9 mouse cellular contexts compared by ENCODE assay signal in the genomic region with DNA sequence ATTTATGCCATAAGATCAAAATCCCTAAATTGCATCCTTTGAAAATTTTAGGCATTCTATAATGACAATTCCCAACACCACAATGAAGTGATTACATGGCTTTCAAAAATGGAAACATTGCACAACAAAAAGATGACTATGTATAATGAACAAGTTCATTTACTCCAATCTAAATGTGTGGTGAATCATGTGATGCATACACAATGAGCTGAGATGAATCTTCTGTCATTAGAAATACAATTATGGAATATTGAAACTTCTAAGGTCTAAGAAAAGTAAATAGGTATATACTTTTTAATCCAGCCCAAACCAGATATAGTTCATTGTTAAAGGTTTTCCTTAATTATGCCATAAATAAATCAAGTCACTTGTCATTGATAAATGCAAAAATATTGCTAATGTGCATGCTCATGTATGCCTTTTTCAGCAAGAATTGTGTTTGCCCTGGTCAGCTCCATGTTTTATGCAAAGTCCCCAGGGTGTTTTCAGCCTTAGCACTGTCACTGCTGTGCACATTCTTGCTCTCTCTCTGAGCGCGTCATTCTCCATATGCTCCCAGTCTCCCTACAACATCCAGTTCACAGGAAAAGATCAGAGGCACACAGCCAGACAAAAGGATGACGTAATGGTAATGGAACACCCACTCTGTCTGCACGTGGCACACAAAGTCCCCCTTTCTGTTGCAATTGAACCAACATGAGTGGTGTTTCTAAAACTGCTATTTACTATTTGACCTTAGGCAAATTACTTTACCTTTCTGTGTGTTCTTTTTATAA.
DNase-seq lines count a peak whose midpoint lies in the region; ATAC-seq and TF ChIP-seq lines count a peak whose summit lies in the region.
"Had no signal": no experiment of that assay in that cellular context is flagged by ENCODE, and none has a peak within 500 bp of the region (broad histone marks: within the 10 kb centered on the region; RNA-seq: fewer than 3 reads in every experiment).

No protein-coding gene starts in this region.

- H3K4me1 ChIP-seq in hindbrain, embryonic 11.5 days (replicated peaks; ENCODE audit: control insufficient read depth, insufficient read depth, low read length): peaks cover 2% of the 10 kb centered on the region; the same call in 1 of the 2 replicates
- H3K4me1 ChIP-seq in limb, embryonic 14.5 days (ENCODE audit: control insufficient read depth, insufficient read depth, low read length): peaks cover 7% of the 10 kb centered on the region; the same call in 1 of the 2 replicates
- H3K4me1 ChIP-seq: limb, embryonic 15.5 days had no signal

- no peak overlapping the region for H3K4me2 ChIP-seq in hindbrain, embryonic 11.5 days (replicated peaks; ENCODE audit: low read depth, low read length)
- H3K4me2 ChIP-seq in limb, embryonic 14.5 days (replicated peaks; ENCODE audit: low read depth, low read length, severe bottlenecking): no peak overlapping the region
- H3K4me2 ChIP-seq: limb, embryonic 15.5 days had no signal

- no peak overlapping the region for H3K4me3 ChIP-seq in hindbrain, embryonic 11.5 days (ENCODE audit: low read depth, low read length)
- no peak overlapping the region for H3K4me3 ChIP-seq in limb, embryonic 14.5 days (replicated peaks; ENCODE audit: low read length)
- H3K4me3 ChIP-seq: limb, embryonic 15.5 days had no signal

- H3K27ac ChIP-seq in hindbrain, embryonic 11.5 days (ENCODE audit: low read depth, low read length): no peak overlapping the region
- no peak overlapping the region for H3K27ac ChIP-seq in limb, embryonic 14.5 days (replicated peaks; ENCODE audit: low read depth, low read length)
- H3K27ac ChIP-seq: limb, embryonic 15.5 days had no signal

- ATAC-seq in hindbrain, embryonic 11.5 days (ENCODE audit: low FRiP score): peak; percentile 95
- peak; percentile 82 for ATAC-seq in limb, embryonic 14.5 days (ENCODE audit: low FRiP score, low read depth)

- DNase-seq in heart, adult 18-20 months: peak; percentile 2 to 5
- no peak for DNase-seq in heart, adult 9 months (ENCODE audit: low spot score in 2 of 2)
- DNase-seq in embryo, embryonic 10 days (ENCODE audit: low spot score): peak; percentile 64
- peak; percentile 62 for DNase-seq in hindbrain, embryonic 11.5 days (ENCODE audit: low spot score)
- DNase-seq in limb, embryonic 14.5 days (ENCODE audit: low spot score): peak; percentile 49
- peak; percentile 40 to 49 for DNase-seq in right cerebral cortex, adult 2 months (ENCODE audit: low spot score in 2 of 2)
- DNase-seq in urinary bladder, postnatal 4 days (ENCODE audit: low spot score in 2 of 2): no peak
- no peak for DNase-seq in adipocyte (ENCODE audit: low spot score)

- H3K27me3 ChIP-seq in hindbrain, embryonic 11.5 days (ENCODE audit: control insufficient read depth, insufficient read depth, low read length): no peaks in the 10 kb centered on the region
- H3K27me3 ChIP-seq in limb, embryonic 14.5 days (ENCODE audit: control insufficient read depth, insufficient read depth, low read length): no peaks in the 10 kb centered on the region
- H3K27me3 ChIP-seq: limb, embryonic 15.5 days had no signal

- WGBS in hindbrain, embryonic 11.5 days: 6% methylated on average over 4 of the region's 4 CpGs
- WGBS in limb, embryonic 14.5 days: 11% methylated on average over 4 of the region's 4 CpGs

- H3K36me3 ChIP-seq in hindbrain, embryonic 11.5 days (ENCODE audit: control insufficient read depth, insufficient read depth, low read length): no peaks in the 10 kb centered on the region
- no peaks in the 10 kb centered on the region for H3K36me3 ChIP-seq in limb, embryonic 14.5 days (ENCODE audit: control insufficient read depth, insufficient read depth, low read length)
- H3K36me3 ChIP-seq: limb, embryonic 15.5 days had no signal

- H3K9ac ChIP-seq in hindbrain, embryonic 11.5 days (ENCODE audit: low read depth, low read length): no peak overlapping the region
- no peak overlapping the region for H3K9ac ChIP-seq in limb, embryonic 14.5 days (ENCODE audit: low read depth, low read length, severe bottlenecking)
- H3K9ac ChIP-seq: limb, embryonic 15.5 days had no signal

- TF ChIP-seq POLR2A in limb, embryonic 14.5 days (IDR thresholded peaks at IDR 0.05; ENCODE audit: borderline replicate concordance, extremely low read depth, insufficient read depth, insufficient read length): no peak

- H3K9me3 ChIP-seq in hindbrain, embryonic 11.5 days (ENCODE audit: control insufficient read depth, low read length): no peaks in the 10 kb centered on the region
- no peaks in the 10 kb centered on the region for H3K9me3 ChIP-seq in limb, embryonic 14.5 days (ENCODE audit: control insufficient read depth, low read length)
- H3K9me3 ChIP-seq: limb, embryonic 15.5 days had no signal

Comparison
In these comparisons a context has a peak if more than half of its experiments do, and no peak if none do; other contexts are left out.
1. DNase-seq: peak in heart, adult 18-20 months (2 of 2), embryo, embryonic 10 days (single experiment), hindbrain, embryonic 11.5 days (single experiment), limb, embryonic 14.5 days (single experiment) and right cerebral cortex, adult 2 months (2 of 2); none in heart, adult 9 months (0 of 2), urinary bladder, postnatal 4 days (0 of 2) and adipocyte (single experiment).